Mouse (Mus musculus): ENCODE measurements around the gene Akr1b10. TPM values are rescaled to one million over a fixed set of nuclear protein-coding genes. Genes with fewer than 3 reads are reported as not detected.

Akr1b10 gene
- polyA plus RNA-seq, 1 experiment from 2014 or later: 10.1 TPM

DNA sequence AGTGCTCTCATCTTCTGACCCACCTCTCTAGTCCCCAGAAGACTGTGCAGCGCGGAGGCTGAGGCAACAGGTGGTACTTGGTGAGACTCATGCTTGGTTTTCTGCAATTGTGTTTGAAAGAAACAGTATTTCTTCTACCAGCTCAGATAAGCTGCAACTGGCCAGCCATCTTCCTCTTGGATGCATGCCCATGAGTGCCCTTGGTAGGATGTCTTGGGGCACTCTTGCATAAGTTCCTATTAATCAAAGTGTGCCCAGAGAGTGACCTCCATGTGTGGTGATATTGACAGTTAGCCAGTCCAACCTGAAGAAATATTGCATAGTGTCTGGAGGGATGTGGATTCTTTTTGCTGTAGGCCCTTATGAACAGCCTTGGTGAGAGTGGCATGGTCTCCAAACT, 32.5 kb downstream of the Akr1b10 start:
- no peak overlapping the region for H3K4me2 ChIP-seq (replicated peaks)
- H3K9ac ChIP-seq (replicated peaks): no peak overlapping the region
- no peaks in the 10 kb centered on the region for H3K36me3 ChIP-seq
- no peaks in the 10 kb centered on the region for H3K9me3 ChIP-seq
- ATAC-seq (ENCODE audit: low FRiP score, low read depth): no peak
- no peak overlapping the region for H3K4me3 ChIP-seq
- no peaks in the 10 kb centered on the region for H3K27me3 ChIP-seq
- no peak overlapping the region for H3K27ac ChIP-seq (replicated peaks)
- no peaks in the 10 kb centered on the region for H3K4me1 ChIP-seq
- WGBS: 97% methylated on average over 2 of the region's 2 CpGs

GRCm38 (mm10) chr6:34419071-34419470, 35.1 kb downstream of the Akr1b10 start:
- Histone ChIP-seq H3K4me1 (no peaks in the 10 kb centered on the region), H3K9ac (replicated peaks) (no peak overlapping the region), H3K4me2 (replicated peaks) (no peak overlapping the region), H3K27ac (replicated peaks) (no peak overlapping the region), H3K9me3 (no peaks in the 10 kb centered on the region), H3K27me3 (no peaks in the 10 kb centered on the region), H3K4me3 (no peak overlapping the region), H3K36me3 (no peaks in the 10 kb centered on the region)
- no peak for ATAC-seq (ENCODE audit: low FRiP score, low read depth)

DNA sequence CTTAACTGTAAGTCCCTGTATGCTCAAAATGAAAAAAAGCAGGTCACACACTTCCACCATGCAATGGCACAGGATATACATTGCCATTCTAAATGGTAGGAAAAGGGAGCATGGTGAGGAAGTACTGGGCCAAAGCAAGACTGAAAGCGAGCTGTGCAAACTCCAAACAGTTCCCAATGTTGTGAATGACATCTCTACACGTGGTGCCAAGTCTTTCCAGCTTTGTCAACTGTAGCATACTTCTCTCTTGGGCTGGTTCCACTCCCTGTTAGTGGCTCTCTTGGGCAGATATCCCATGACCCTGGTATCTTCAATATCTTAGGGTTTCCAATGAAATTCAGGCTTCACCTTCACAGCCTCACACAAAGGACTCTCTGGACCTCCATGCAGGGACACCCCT, 55.0 kb downstream of the Akr1b10 start:
- WGBS: 80% methylated on average over 2 of the region's 2 CpGs
- no peaks in the 10 kb centered on the region for H3K4me1 ChIP-seq
- ATAC-seq (ENCODE audit: low FRiP score, low read depth): no peak
- H3K27me3 ChIP-seq: no peaks in the 10 kb centered on the region
- no peak overlapping the region for H3K27ac ChIP-seq (replicated peaks)
- H3K4me2 ChIP-seq (replicated peaks): no peak overlapping the region
- no peaks in the 10 kb centered on the region for H3K9me3 ChIP-seq
- no peak overlapping the region for H3K4me3 ChIP-seq
- no peaks in the 10 kb centered on the region for H3K36me3 ChIP-seq
- H3K9ac ChIP-seq (replicated peaks): no peak overlapping the region

- Histone ChIP-seq H3K9ac (replicated peaks) (no peak overlapping the region), H3K4me1 (no peaks in the 10 kb centered on the region), H3K4me3 (no peak overlapping the region), H3K9me3 (no peaks in the 10 kb centered on the region), H3K27ac (replicated peaks) (no peak overlapping the region), H3K36me3 (no peaks in the 10 kb centered on the region), H3K4me2 (replicated peaks) (no peak overlapping the region), H3K27me3 (no peaks in the 10 kb centered on the region)
- ATAC-seq (ENCODE audit: low FRiP score, low read depth): no peak
- 69% methylated on average over 9 of the region's 9 CpGs for WGBS
These were observed 57.7 kb downstream of the Akr1b10 start for GRCm38 (mm10) chr6:34441556-34442257.

DNA sequence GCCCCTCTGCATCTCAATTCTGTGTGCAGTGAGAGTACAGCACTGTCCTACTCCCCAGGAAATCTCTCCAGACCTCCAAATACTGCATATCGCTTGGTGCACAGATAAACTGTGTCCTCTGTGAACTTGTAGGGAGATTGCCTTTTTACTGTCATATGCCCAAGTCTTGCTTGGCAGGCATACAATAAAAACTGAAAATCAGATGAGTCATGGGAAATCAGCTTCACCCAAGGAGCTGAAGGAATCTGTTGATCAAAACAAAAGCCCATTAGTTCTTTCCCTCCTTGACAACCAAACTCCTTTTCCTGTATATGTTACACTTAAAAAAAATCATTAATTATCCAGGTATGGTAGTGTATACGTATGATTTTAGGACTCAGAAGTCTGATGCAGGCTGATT, 59.8 kb downstream of the Akr1b10 start:
- Histone ChIP-seq H3K4me3 (no peak overlapping the region), H3K27me3 (no peaks in the 10 kb centered on the region), H3K4me1 (no peaks in the 10 kb centered on the region), H3K36me3 (no peaks in the 10 kb centered on the region), H3K4me2 (replicated peaks) (no peak overlapping the region), H3K9ac (replicated peaks) (no peak overlapping the region), H3K27ac (replicated peaks) (no peak overlapping the region), H3K9me3 (no peaks in the 10 kb centered on the region)
- 89% methylated on average over 2 of the region's 2 CpGs for WGBS
- no peak for ATAC-seq (ENCODE audit: low FRiP score, low read depth)

Other genes with a start within 250 kb of the Akr1b10 start
- 42.9 and 46.0 TPM in 2 replicates for gene Slc35b4, start 207.1 kb upstream of the Akr1b10 start, polyA plus RNA-seq (2016; fragmentation: Nextera tagmentation; extraction: Ambion mirVana)
- gene Akr1b3, start 66.7 kb upstream of the Akr1b10 start, polyA plus RNA-seq (2016; fragmentation: Nextera tagmentation; extraction: Ambion mirVana): 155 and 173 TPM in 2 replicates
- 15.7 and 18.3 TPM in 2 replicates for gene Akr1b8, start 30.1 kb upstream of the Akr1b10 start, polyA plus RNA-seq (2016; fragmentation: Nextera tagmentation; extraction: Ambion mirVana)
- gene Akr1b7, start 28.1 kb downstream of the Akr1b10 start, polyA plus RNA-seq (2016; fragmentation: Nextera tagmentation; extraction: Ambion mirVana): not detected in 2 replicates
- 76.6 and 76.8 TPM in 2 replicates for gene Bpgm, start 92.0 kb downstream of the Akr1b10 start, polyA plus RNA-seq (2016; fragmentation: Nextera tagmentation; extraction: Ambion mirVana)
- 122 and 157 TPM in 2 replicates for gene Cald1, start 214.3 kb downstream of the Akr1b10 start, polyA plus RNA-seq (2016; fragmentation: Nextera tagmentation; extraction: Ambion mirVana)